Mouse (Mus musculus) mesoderm, embryonic 11.5 days (tissue): ENCODE results near the gene Krtap6-1.
"Not testable (repeated sequence)": the region's sequence is repeated elsewhere in the genome, so short reads cannot be mapped to it uniquely, and the experiment has no call there.

Source experiments
- DNase-seq: peaks from one replicate; pipeline ENCODE4 v3.0.0-alpha.2; 2012; ENCODE audit warnings: low read depth, low spot score

Gene Krtap6-1

DNA sequence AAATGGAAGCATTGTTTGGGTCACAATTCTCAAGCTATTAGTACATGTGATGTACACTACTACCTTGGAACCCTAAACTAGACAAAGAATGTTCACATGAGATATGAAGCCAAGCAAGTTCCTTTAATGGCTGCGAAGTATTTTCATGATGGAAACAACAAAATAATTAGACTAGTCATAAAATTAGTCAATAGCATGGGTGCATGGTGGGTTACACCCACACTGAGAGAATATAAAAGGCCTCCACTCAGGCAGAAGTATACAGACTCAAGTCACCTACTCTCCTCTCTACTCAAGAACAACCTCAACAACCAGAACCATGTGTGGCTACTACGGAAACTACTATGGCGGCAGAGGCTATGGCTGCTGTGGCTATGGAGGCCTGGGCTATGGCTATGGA lies at the start of gene Krtap6-1:
Gene Krtap6-1 (plus strand): TSS at position 301 of the 400 bp plus-strand sequence.
- not testable (repeated sequence) for DNase-seq

DNA sequence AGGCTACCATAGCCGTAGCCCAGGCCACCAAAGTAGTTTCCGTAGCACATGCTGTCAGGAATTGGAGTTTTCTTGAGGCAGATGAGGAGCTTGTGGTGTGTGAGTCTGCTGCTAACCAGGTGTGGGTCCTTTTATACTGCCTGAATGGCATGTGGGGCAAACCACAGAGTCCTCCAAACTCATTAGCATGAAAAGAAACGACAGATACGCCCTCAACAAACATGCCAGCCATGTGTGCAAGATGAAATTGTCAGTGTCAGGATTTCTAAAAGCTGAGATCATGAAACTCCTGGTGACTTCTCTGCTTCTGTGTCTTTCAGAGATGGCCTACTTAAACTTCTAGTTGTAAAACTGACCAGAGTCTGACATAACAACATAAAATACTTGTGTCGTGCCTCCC lies 20.8 kb upstream of the Krtap6-1 start, which contains the start of gene Krtap22-2:
Gene Krtap22-2 (minus strand): TSS at position 101 of the 400 bp plus-strand sequence.
- no peak for DNase-seq

DNA sequence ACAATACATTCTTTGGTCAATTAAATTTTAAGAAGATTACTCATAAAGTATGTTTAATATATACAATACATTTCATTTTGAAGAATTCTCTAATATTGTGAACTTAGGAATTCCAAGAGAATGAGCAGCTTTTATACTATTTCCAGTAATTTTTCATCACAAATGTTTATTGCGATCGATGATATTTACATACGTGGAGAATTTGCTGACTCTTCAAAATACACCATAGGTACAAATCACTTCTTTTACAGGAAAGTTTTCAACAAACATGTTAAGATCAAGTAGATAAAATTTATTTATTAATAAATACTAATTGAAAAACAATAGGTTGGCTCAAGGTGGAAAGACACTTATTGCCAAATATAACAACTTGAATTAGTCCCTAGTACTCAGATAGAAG lies 17.5 kb upstream of the Krtap6-1 start:
- DNase-seq = no peak

DNA sequence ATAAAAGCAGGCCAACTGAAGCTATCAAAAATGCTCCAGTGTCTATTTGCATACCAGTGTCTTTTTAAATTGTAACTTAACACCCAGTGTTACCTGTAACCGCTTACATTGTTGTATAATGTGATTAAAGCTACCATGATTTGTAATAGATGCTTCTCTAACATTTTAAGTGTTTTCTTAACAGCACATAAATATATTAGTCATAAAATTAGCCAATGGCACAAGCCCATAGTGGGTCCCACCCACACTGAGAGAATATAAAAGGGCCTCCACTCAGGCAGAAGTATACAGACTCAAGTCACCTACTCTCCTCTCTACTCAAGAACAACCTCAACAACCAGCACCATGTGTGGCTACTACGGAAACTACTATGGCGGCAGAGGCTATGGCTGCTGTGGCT lies 16.5 kb upstream of the Krtap6-1 start, which contains the start of gene Gm10229:
Gene Gm10229 (plus strand): TSS at position 301 of the 400 bp plus-strand sequence.
- DNase-seq = not testable (repeated sequence)

DNA sequence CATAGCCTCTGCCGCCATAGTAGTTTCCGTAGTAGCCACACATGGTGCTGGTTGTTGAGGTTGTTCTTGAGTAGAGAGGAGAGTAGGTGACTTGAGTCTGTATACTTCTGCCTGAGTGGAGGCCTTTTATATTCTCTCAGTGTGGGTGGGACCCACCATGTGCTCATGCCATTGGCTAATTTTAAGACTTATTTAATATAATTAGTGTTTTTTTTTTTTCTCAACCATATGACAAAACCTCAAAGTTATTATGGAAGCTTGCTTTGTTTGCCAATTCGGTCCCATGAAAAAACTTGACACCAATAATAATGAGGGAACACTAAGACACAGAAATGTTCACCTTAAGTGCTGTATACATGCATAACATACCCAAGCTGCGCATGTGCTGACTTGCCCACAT lies 9.9 kb downstream of the Krtap6-1 start, which contains the start of gene Gm10228:
Gene Gm10228 (minus strand): TSS at position 101 of the 400 bp plus-strand sequence.
- not testable (repeated sequence) for DNase-seq

DNA sequence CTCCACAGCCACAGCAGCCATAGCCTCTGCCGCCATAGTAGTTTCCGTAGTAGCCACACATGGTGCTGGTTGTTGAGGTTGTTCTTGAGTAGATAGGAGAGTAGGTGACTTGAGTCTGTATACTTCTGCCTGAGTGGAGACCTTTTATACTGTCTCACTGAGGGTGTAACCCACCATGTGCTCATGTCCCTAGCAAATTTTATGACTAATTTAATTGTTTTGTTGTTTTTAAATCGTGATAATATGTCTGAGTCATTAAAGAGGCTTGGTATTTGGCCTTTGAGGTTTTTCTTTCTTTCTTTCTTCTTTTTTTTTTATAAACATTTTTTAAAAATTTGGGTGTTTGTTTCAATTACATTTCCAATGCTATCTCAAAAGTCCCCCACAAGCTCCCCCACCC lies 16.3 kb downstream of the Krtap6-1 start, which contains the start of gene Krtap6-5:
Gene Krtap6-5 (minus strand): TSS at position 101 of the 400 bp plus-strand sequence.
- DNase-seq = no peak

DNA sequence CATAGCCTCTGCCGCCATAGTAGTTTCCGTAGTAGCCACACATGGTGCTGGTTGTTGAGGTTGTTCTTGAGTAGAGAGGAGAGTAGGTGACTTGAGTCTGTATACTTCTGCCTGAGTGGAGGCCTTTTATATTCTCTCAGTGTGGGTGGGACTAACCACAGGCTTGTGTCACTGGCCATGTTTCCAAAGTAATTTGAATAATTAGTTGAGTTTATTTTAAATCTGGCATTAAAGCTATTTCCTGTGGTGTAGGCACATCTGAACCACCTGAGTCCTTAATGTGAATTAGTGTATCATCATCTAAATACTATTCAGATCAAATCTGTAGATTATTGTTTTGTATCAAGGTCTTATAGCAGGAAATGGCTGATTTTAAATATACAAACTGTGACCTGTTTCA lies 32.4 kb downstream of the Krtap6-1 start, which contains the start of gene 1110025L11Rik:
Gene 1110025L11Rik (minus strand): TSS at position 101 of the 400 bp plus-strand sequence.
- not testable (repeated sequence) for DNase-seq

DNA sequence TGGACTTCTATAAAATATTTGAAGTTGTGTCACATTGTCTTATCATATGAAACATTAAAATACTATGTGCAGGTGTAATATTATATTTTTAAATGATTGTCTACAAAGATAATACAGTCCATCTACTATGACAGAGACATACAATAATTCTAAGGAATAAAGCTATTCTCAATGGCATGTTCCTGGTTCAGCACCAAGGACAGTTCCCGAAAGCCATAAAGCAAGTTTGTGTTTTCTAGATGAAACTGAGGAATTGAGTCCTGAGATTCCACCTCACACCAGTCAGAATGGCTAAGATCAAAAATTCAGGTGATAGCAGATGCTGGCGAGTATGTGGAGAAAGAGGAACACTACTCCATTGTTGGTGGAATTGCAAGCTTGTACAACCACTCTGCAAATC lies 39.5 kb downstream of the Krtap6-1 start:
- DNase-seq = peak; percentile 61
